ENCODE assay signal across 27 mouse cellular contexts in the genomic region with DNA sequence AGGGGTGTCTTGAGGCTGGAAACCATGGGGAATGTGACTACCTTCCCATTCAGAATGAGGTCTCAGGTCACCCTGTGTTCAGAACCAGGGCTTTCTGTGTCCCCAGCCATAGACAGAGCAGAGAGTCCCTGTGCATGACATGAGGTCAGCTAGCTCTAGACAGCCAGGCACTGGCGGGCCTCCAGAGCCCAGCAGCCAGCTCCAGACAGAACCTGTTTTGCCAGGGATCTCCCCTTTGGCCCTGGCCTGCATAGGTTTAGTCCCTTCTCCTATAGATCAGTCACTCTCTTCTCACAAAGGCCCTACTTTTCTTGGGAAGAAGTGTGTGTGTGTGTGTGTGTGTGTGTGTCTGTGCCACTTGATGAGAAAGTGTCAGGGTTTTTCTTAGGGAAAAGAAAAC. TPM values are rescaled to one million over a fixed set of nuclear protein-coding genes. Genes with fewer than 3 reads are reported as not detected.
"Had no signal": no experiment of that assay in that cellular context is flagged by ENCODE, and none has a peak within 500 bp of the region (broad histone marks: within the 10 kb centered on the region; RNA-seq: fewer than 3 reads in every experiment).

No protein-coding gene starts in this region.

- ATAC-seq: forebrain, embryonic 13.5 days; forebrain, embryonic 14.5 days; forebrain, embryonic 15.5 days; forebrain, embryonic 16.5 days; forebrain, postnatal 0 days had no signal

- H3K9me3 ChIP-seq: embryonic facial prominence, embryonic 10.5 days; embryonic facial prominence, embryonic 12.5 days; embryonic facial prominence, embryonic 13.5 days; embryonic facial prominence, embryonic 15.5 days; forebrain, embryonic 10.5 days; forebrain, embryonic 12.5 days; forebrain, embryonic 13.5 days; forebrain, embryonic 15.5 days had no signal

- H3K27ac ChIP-seq: embryonic facial prominence, embryonic 10.5 days; embryonic facial prominence, embryonic 12.5 days; embryonic facial prominence, embryonic 13.5 days; embryonic facial prominence, embryonic 15.5 days; forebrain, embryonic 10.5 days; forebrain, embryonic 12.5 days; forebrain, embryonic 13.5 days; forebrain, embryonic 15.5 days; gastrocnemius, adult 2 months; heart, adult 2 months had no signal

- H3K9ac ChIP-seq: embryonic facial prominence, embryonic 12.5 days; embryonic facial prominence, embryonic 13.5 days; embryonic facial prominence, embryonic 15.5 days; forebrain, embryonic 12.5 days; forebrain, embryonic 13.5 days; forebrain, embryonic 15.5 days; forebrain, postnatal 0 days had no signal

- H3K4me3 ChIP-seq: embryonic facial prominence, embryonic 10.5 days; embryonic facial prominence, embryonic 12.5 days; embryonic facial prominence, embryonic 13.5 days; embryonic facial prominence, embryonic 15.5 days; erythroblast, embryonic 14.5 days; forebrain, embryonic 10.5 days; forebrain, embryonic 12.5 days; forebrain, embryonic 13.5 days; forebrain, embryonic 15.5 days; gastrocnemius, adult 2 months; heart, adult 2 months had no signal

- H3K36me3 ChIP-seq: embryonic facial prominence, embryonic 10.5 days; embryonic facial prominence, embryonic 12.5 days; embryonic facial prominence, embryonic 13.5 days; embryonic facial prominence, embryonic 15.5 days; forebrain, embryonic 10.5 days; forebrain, embryonic 12.5 days; forebrain, embryonic 15.5 days had no signal

- DNase-seq: cerebellum, adult 8-10 months; cerebellum, adult 9-10 months; cerebellum, adult 9-11 months; embryo, embryonic 11 days; gastrocnemius, adult 2 months; gastrocnemius, postnatal 10 days; gastrocnemius, postnatal 14 days; gastrocnemius, postnatal 25 days; gastrocnemius, postnatal 36 days; heart, adult 18-20 months; heart, adult 2 months had no signal

- H3K4me1 ChIP-seq: embryonic facial prominence, embryonic 10.5 days; embryonic facial prominence, embryonic 12.5 days; embryonic facial prominence, embryonic 13.5 days; embryonic facial prominence, embryonic 15.5 days; forebrain, embryonic 10.5 days; forebrain, embryonic 12.5 days; forebrain, embryonic 13.5 days; forebrain, embryonic 15.5 days had no signal

- H3K4me2 ChIP-seq: embryonic facial prominence, embryonic 12.5 days; embryonic facial prominence, embryonic 13.5 days; embryonic facial prominence, embryonic 15.5 days; forebrain, embryonic 12.5 days; forebrain, embryonic 13.5 days; forebrain, embryonic 15.5 days had no signal

- H3K27me3 ChIP-seq: embryonic facial prominence, embryonic 12.5 days; embryonic facial prominence, embryonic 13.5 days; embryonic facial prominence, embryonic 15.5 days; forebrain, embryonic 13.5 days; forebrain, embryonic 15.5 days had no signal

RNA-seq across cellular contexts. Expression of a gene that starts 29.6 kb away (rescaled TPM):
- total RNA-seq: common myeloid progenitor, adult 5-6 weeks; gastrocnemius, adult 18-20 months; gastrocnemius, adult 2 months; gastrocnemius, postnatal 25 days; gastrocnemius, postnatal 36 days; granulocyte monocyte progenitor cell, adult 5-6 weeks; heart, adult 2 months had no signal
- polyA plus RNA-seq: erythroblast, embryonic 14.5 days had no signal

RNA-seq across cellular contexts. Expression of a gene that starts 30.9 kb away (rescaled TPM):
- total RNA-seq: common myeloid progenitor, adult 5-6 weeks; gastrocnemius, adult 18-20 months; gastrocnemius, adult 8-10 months; granulocyte monocyte progenitor cell, adult 5-6 weeks had no signal
- polyA plus RNA-seq: erythroblast, embryonic 14.5 days had no signal
